Mouse (Mus musculus): ENCODE data around the gene Zc3hav1l. TPM values are rescaled to one million over a fixed set of nuclear protein-coding genes. Genes with fewer than 3 reads are reported as not detected.

Zc3hav1l gene
- polyA plus RNA-seq, 1 experiment from 2014 or later = 6.1 TPM

DNA sequence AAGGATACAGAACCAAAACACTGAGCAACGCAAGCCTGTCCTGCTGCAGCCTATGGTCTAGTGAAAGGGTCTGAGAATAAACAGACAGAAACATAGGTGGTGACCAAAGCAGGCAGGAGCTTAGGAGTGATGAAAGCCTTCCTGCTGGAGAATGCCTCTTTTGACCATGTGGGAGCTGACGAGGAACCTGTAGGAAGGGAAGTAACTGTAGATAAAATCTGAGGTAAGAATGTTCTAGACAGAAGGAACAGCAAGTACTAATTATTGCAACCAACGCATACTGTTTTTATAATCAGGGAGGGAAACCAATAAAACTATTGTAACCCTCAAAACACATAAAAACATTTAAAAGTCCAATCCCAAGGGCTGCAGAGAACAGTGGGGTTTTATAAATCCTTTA, 54.9 kb downstream of the Zc3hav1l start:
- no peaks in the 10 kb centered on the region for H3K27me3 ChIP-seq (replicated peaks; ENCODE audit: control insufficient read depth, insufficient read depth, low read length)
- H3K36me3 ChIP-seq (ENCODE audit: control insufficient read depth, insufficient read depth, low read length) = no peaks in the 10 kb centered on the region
- H3K9me3 ChIP-seq (replicated peaks; ENCODE audit: control insufficient read depth, low read length) = no peaks in the 10 kb centered on the region
- no peak overlapping the region for H3K4me3 ChIP-seq (ENCODE audit: low read depth, low read length)
- WGBS = 80% methylated on average over 3 of the region's 3 CpGs
- H3K4me1 ChIP-seq (ENCODE audit: control insufficient read depth, insufficient read depth, low read length) = peaks cover 21% of the 10 kb centered on the region
- H3K9ac ChIP-seq (ENCODE audit: low read length) = no peak overlapping the region
- ATAC-seq (no peak), DNase-seq (ENCODE audit: low spot score) (no peak)
- no peak overlapping the region for H3K27ac ChIP-seq (ENCODE audit: low read depth, low read length)
- no peak overlapping the region for H3K4me2 ChIP-seq (ENCODE audit: low read length)

DNA sequence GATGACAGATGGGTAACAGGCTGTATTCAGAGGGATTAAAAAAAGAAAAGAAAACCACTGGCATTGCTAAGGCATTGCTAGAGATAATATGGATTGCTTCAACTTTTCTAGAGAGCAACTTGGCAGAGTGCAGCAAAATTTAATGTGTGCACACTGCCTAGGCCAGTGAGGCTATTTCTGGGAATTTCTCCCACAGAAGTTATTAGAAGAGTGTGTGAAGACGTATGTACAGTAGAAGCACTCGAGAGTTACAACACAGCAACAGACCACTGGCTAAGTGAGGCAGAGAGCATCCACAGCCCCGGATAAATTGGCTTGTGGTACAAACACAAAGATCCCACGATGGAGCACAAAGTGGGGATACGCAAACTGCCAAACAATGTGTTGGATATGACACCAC, 56.2 kb downstream of the Zc3hav1l start:
- H3K4me3 ChIP-seq (ENCODE audit: low read depth, low read length) = no peak overlapping the region
- H3K36me3 ChIP-seq (ENCODE audit: control insufficient read depth, insufficient read depth, low read length) = no peaks in the 10 kb centered on the region
- no peaks in the 10 kb centered on the region for H3K9me3 ChIP-seq (replicated peaks; ENCODE audit: control insufficient read depth, low read length)
- ATAC-seq (0 out of 2 replicates have a peak, but pooled peaks have one; percentile 16), DNase-seq (ENCODE audit: low spot score) (no peak)
- H3K4me1 ChIP-seq (ENCODE audit: control insufficient read depth, insufficient read depth, low read length) = peaks cover 21% of the 10 kb centered on the region
- H3K9ac ChIP-seq (ENCODE audit: low read length) = no peak overlapping the region
- H3K4me2 ChIP-seq (ENCODE audit: low read length) = no peak overlapping the region
- WGBS = 46% methylated on average over 5 of the region's 5 CpGs
- H3K27ac ChIP-seq (ENCODE audit: low read depth, low read length) = no peak overlapping the region
- no peaks in the 10 kb centered on the region for H3K27me3 ChIP-seq (replicated peaks; ENCODE audit: control insufficient read depth, insufficient read depth, low read length)

DNA sequence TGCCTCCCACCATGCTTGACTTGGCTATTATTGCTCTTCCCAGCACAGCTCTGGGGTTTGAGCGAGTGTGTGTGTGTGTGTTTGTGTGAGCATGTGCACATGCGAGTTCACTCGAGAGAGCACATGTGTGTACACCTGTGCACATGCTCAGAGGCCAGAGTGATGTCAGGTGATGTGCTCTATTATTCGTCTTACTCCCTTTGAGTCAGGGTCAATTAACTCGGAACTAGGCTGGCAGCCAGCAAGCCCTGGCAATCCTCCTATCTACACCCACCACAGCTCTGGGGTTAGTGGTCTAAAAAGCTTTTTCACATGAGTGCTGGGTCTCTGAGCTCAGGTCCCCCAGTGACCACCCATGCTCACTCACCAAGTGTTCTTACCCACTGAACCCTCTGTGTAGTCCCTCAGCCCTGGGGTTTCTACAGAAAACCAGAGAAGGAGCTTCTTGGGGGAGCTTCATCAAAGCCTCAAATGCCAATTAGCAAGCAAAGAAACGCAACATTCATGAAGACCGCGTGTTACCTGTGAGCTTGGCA, 56.7 kb downstream of the Zc3hav1l start:
- Histone ChIP-seq H3K27ac (ENCODE audit: low read depth, low read length) (no peak overlapping the region), H3K27me3 (replicated peaks; ENCODE audit: control insufficient read depth, insufficient read depth, low read length) (no peaks in the 10 kb centered on the region), H3K9ac (ENCODE audit: low read length) (no peak overlapping the region), H3K4me3 (ENCODE audit: low read depth, low read length) (no peak overlapping the region), H3K9me3 (replicated peaks; ENCODE audit: control insufficient read depth, low read length) (no peaks in the 10 kb centered on the region), H3K4me1 (ENCODE audit: control insufficient read depth, insufficient read depth, low read length) (peaks cover 21% of the 10 kb centered on the region), H3K4me2 (ENCODE audit: low read length) (no peak overlapping the region), H3K36me3 (ENCODE audit: control insufficient read depth, insufficient read depth, low read length) (no peaks in the 10 kb centered on the region)
- DNase-seq (ENCODE audit: low spot score) (peak; percentile 35), ATAC-seq (peak; percentile 42; the same call in 1 of the 2 replicates)
- 38% methylated on average over 8 of the region's 8 CpGs for WGBS

DNA sequence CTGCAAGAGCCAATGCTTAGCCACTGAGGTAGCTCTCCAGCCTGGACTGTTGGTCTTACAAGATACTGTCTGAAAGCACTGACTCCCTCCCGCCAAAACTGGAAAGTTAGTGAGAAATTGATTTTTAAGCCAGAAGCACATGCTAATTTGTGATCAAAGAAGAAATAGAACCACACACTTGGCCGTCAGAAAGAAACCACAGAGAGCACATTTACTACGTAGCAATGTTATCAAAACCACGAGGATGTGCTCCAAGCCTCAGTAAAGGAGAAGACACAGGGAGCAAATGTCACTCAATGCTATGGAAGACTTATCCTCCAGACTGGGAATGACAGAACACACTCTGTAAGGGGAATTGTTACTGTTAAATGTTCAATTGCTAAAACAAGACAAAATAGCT, 57.6 kb downstream of the Zc3hav1l start:
- Histone ChIP-seq H3K9ac (ENCODE audit: low read length) (no peak overlapping the region), H3K4me2 (ENCODE audit: low read length) (no peak overlapping the region), H3K9me3 (replicated peaks; ENCODE audit: control insufficient read depth, low read length) (no peaks in the 10 kb centered on the region), H3K27ac (ENCODE audit: low read depth, low read length) (no peak overlapping the region), H3K4me3 (ENCODE audit: low read depth, low read length) (no peak overlapping the region), H3K36me3 (ENCODE audit: control insufficient read depth, insufficient read depth, low read length) (no peaks in the 10 kb centered on the region), H3K27me3 (replicated peaks; ENCODE audit: control insufficient read depth, insufficient read depth, low read length) (no peaks in the 10 kb centered on the region), H3K4me1 (ENCODE audit: control insufficient read depth, insufficient read depth, low read length) (peaks cover 21% of the 10 kb centered on the region)
- DNase-seq (ENCODE audit: low spot score) = no peak
- WGBS = 89% methylated on average over 4 of the region's 4 CpGs
- ATAC-seq = no peak

DNA sequence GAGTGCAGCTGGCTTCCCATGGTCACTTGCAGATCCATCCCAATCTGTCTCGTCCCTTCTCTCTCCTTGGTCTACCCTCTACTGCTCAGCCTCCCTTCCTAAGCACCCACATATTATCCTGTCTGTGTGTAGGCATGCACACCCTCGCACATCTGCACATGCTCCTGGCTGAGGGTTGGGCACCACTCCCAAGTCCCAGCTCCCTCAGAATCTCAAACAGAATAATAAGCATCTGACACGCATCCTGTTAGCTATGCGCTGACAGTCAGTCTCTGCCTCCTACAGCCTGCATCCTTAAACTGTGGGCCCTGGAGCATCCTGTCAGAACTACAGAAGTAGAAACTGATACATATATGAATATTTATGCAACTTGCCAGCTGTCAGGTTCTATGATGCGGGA, 58.4 kb downstream of the Zc3hav1l start:
- no peak overlapping the region for H3K4me2 ChIP-seq (ENCODE audit: low read length)
- H3K4me3 ChIP-seq (ENCODE audit: low read depth, low read length) = no peak overlapping the region
- peaks cover 21% of the 10 kb centered on the region for H3K4me1 ChIP-seq (ENCODE audit: control insufficient read depth, insufficient read depth, low read length)
- H3K9me3 ChIP-seq (replicated peaks; ENCODE audit: control insufficient read depth, low read length) = no peaks in the 10 kb centered on the region
- DNase-seq (ENCODE audit: low spot score) (peak; percentile 47), ATAC-seq (peak; percentile 57; the same call in 1 of the 2 replicates)
- H3K27me3 ChIP-seq (replicated peaks; ENCODE audit: control insufficient read depth, insufficient read depth, low read length) = no peaks in the 10 kb centered on the region
- H3K27ac ChIP-seq (ENCODE audit: low read depth, low read length) = no peak overlapping the region; the same call in 1 of the 2 replicates
- 76% methylated on average over 5 of the region's 5 CpGs for WGBS
- no peak overlapping the region for H3K9ac ChIP-seq (ENCODE audit: low read length)
- no peaks in the 10 kb centered on the region for H3K36me3 ChIP-seq (ENCODE audit: control insufficient read depth, insufficient read depth, low read length)

DNA sequence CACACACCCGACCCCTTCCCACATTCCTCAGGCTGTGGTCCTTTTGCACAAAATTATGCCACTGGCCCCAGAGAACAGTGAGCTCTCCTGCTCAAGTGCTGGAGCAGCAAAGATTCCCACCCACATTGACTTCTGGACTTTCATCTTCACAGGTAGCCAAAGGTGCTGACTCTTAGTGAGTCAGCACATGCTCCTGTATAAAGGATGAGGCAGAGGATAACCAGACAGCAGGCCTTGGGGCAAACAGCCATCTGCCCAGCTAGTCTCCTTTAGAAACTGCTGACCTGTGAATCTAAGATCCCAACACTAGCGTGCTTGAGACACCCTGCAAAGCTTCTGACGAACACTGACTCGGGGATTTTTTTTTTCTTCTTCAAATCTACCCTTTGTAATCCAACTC, 60.7 kb downstream of the Zc3hav1l start:
- Histone ChIP-seq H3K4me1 (ENCODE audit: control insufficient read depth, insufficient read depth, low read length) (peaks cover 16% of the 10 kb centered on the region), H3K27me3 (replicated peaks; ENCODE audit: control insufficient read depth, insufficient read depth, low read length) (no peaks in the 10 kb centered on the region), H3K4me3 (ENCODE audit: low read depth, low read length) (no peak overlapping the region), H3K9me3 (replicated peaks; ENCODE audit: control insufficient read depth, low read length) (no peaks in the 10 kb centered on the region), H3K27ac (ENCODE audit: low read depth, low read length) (no peak overlapping the region), H3K4me2 (ENCODE audit: low read length) (no peak overlapping the region), H3K36me3 (ENCODE audit: control insufficient read depth, insufficient read depth, low read length) (no peaks in the 10 kb centered on the region), H3K9ac (ENCODE audit: low read length) (no peak overlapping the region)
- DNase-seq (ENCODE audit: low spot score) (no peak), ATAC-seq (no peak)
- 78% methylated on average over 4 of the region's 4 CpGs for WGBS

Other genes with a start within 250 kb of the Zc3hav1l start
- not detected in 2 replicates for gene Tmem213, start 190.0 kb downstream of the Zc3hav1l start, polyA plus RNA-seq (2014; fragmentation: Nextera tagmentation; extraction: Ambion mirVana)
- gene Atp6v0a4, start 174.7 kb downstream of the Zc3hav1l start, polyA plus RNA-seq (2014; fragmentation: Nextera tagmentation; extraction: Ambion mirVana) = not detected in 2 replicates
- gene D630045J12Rik, start 45.2 kb downstream of the Zc3hav1l start, polyA plus RNA-seq (2014; fragmentation: Nextera tagmentation; extraction: Ambion mirVana) = 10.9 and 13.3 TPM in 2 replicates
- 0.71 and 1.1 TPM in 2 replicates for gene Zc3hav1, start 55.3 kb upstream of the Zc3hav1l start, polyA plus RNA-seq (2014; fragmentation: Nextera tagmentation; extraction: Ambion mirVana)
- 5.4 and 6.9 TPM in 2 replicates for gene Ttc26, start 82.2 kb upstream of the Zc3hav1l start, polyA plus RNA-seq (2014; fragmentation: Nextera tagmentation; extraction: Ambion mirVana)
- 10.7 and 13.9 TPM in 2 replicates for gene Ubn2, start 134.7 kb upstream of the Zc3hav1l start, polyA plus RNA-seq (2014; fragmentation: Nextera tagmentation; extraction: Ambion mirVana)
- gene Fmc1, start 234.2 kb upstream of the Zc3hav1l start, polyA plus RNA-seq (2014; fragmentation: Nextera tagmentation; extraction: Ambion mirVana) = 152 and 179 TPM in 2 replicates